Mouse (Mus musculus): ENCODE results near the gene Setd4. TPM values are rescaled to one million over a fixed set of nuclear protein-coding genes. Genes with fewer than 3 reads are reported as not detected.
A peak's percentile ranks its signal among the peaks of the same experiment; 100 is the strongest.
"Not testable (repeated sequence)": the region's sequence is repeated elsewhere in the genome, so short reads cannot be mapped to it uniquely, and the experiment has no call there.

Gene Setd4
- 12.3 and 19.9 TPM in 2 replicates for polyA plus RNA-seq (2014; fragmentation: Nextera tagmentation; extraction: Ambion mirVana)

DNA sequence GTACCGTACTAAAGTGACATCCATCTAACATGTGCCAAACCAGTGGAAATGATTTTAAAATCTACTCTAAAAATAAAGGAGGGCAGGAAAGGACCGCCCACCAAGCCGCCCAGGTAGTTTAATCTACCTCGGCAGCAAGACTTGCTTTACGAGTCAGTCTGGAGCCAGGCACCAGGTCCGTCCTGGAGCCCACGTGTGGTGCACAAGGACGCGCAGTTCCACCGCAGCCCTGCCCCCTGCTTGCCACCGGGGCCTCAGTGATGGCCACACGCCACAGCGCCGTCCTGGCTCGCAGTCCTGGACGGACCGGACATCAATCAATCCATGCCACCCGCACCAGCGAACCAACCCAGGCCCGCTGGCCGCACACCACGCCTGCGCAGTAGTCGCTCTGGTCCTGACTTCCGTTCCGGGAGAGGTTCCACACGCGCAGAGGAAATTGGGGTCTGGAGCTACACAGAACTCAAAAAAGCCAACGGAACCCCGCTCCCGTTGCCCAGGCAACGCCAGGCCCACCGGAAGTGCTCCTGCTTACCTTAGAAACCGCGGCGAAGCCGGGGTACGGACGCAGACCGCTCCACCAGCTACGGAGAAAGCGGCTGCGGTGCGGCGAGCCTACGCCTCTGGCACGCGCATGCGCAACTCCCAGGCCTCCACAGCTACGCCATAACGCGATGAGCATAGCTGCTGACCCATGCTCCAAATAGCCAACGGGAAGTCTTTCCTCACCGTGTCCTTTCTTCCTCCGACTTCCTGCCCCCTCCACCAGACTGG lies at the start of gene Setd4:
Setd4 (minus strand) TSS at position 625 of the 774 bp plus-strand sequence.
- Histone ChIP-seq H3K4me2 (ENCODE audit: low read depth, low read length) (peak within 1 kb of the TSS; percentile 89), H3K27ac (ENCODE audit: low read depth, low read length) (peak within 1 kb of the TSS; percentile 96), H3K27me3 (ENCODE audit: control insufficient read depth, insufficient read depth, low read length) (no peaks in the 10 kb centered on the region), H3K36me3 (ENCODE audit: control insufficient read depth, insufficient read depth, low read length) (no peaks in the 10 kb centered on the region), H3K4me3 (ENCODE audit: low read depth, low read length) (peak within 1 kb of the TSS; percentile 40), H3K9me3 (ENCODE audit: control insufficient read depth, low read length) (no peaks in the 10 kb centered on the region), H3K4me1 (ENCODE audit: control insufficient read depth, insufficient read depth, low read length) (peaks cover under 1% of the 10 kb centered on the region), H3K9ac (replicated peaks; ENCODE audit: low read depth, low read length) (peak within 1 kb of the TSS; percentile 63)
- ATAC-seq (ENCODE audit: low read depth), result peak; percentile 89
- under 1% methylated on average over 55 of the region's 55 CpGs for WGBS

DNA sequence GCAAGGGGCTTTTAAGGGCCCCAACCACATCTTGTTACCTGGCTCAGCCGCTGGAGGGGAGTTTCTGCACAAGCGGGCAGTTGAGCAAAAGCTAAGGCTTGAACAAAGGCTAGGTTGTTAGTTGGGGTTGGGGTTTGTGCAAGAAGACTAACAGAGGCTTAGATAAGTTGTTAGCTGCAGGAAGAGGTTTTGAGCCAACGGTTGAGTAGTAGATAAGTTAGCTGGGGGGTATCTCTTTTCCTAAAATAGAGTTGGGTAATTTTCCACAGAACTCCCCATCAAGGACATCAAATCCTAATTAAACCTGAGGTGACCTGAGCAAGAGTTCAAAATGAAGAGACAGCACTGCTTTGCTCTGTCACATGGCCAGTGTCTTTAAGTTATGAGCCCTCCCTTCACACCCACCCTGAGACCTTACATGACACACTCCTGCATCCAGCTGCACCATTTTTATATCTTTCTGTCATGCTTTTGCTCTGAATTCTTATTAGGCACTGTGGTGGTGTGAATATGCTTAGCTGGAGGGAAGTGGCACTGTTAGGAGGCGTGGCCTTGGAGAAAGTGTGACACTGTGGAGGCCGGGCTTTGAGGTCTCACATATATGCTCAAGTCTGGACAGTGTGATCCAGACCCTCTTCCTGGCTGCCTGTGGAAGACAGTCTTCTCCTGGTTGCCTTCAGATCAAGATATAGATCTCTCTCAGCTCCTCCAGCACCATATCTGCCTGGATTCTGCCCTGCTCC lies 44.7 kb upstream of the Setd4 start:
- Histone ChIP-seq H3K36me3 (ENCODE audit: control insufficient read depth, insufficient read depth, low read length) (no peaks in the 10 kb centered on the region), H3K9ac (replicated peaks; ENCODE audit: low read depth, low read length) (no peak overlapping the region), H3K4me1 (ENCODE audit: control insufficient read depth, insufficient read depth, low read length) (no peaks in the 10 kb centered on the region), H3K27ac (ENCODE audit: low read depth, low read length) (no peak overlapping the region), H3K27me3 (ENCODE audit: control insufficient read depth, insufficient read depth, low read length) (no peaks in the 10 kb centered on the region), H3K9me3 (ENCODE audit: control insufficient read depth, low read length) (no peaks in the 10 kb centered on the region), H3K4me3 (ENCODE audit: low read depth, low read length) (no peak overlapping the region), H3K4me2 (ENCODE audit: low read depth, low read length) (no peak overlapping the region)
- WGBS, result 85% methylated on average over 5 of the region's 5 CpGs
- no peak for ATAC-seq (ENCODE audit: low read depth)

DNA sequence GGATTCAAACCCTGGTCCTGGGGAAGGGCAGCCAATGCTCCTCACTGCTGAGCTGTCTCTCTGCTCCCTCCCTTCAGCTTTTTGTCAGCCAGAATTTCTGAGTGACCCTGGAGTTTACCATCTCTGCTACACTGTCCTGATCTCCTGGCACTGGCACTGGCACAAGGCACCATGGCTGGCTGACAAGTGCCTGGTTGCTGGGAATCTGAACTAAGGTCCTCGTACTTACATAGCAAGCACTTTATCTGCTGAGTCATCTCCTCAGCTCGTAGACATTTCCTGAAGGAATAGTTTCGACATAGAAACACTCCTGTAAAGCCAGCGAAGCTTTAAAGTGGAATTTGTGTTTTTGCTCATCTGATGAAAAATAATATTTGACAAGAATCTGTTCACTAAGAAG lies 40.1 kb upstream of the Setd4 start:
- H3K27me3 ChIP-seq (ENCODE audit: control insufficient read depth, insufficient read depth, low read length), result no peaks in the 10 kb centered on the region
- H3K4me2 ChIP-seq (ENCODE audit: low read depth, low read length), result no peak overlapping the region
- no peaks in the 10 kb centered on the region for H3K36me3 ChIP-seq (ENCODE audit: control insufficient read depth, insufficient read depth, low read length)
- WGBS, result 88% methylated on average over 4 of the region's 4 CpGs
- H3K27ac ChIP-seq (ENCODE audit: low read depth, low read length), result no peak overlapping the region
- no peaks in the 10 kb centered on the region for H3K9me3 ChIP-seq (ENCODE audit: control insufficient read depth, low read length)
- H3K4me3 ChIP-seq (ENCODE audit: low read depth, low read length), result no peak overlapping the region
- no peak for ATAC-seq (ENCODE audit: low read depth)
- no peak overlapping the region for H3K9ac ChIP-seq (replicated peaks; ENCODE audit: low read depth, low read length)
- H3K4me1 ChIP-seq (ENCODE audit: control insufficient read depth, insufficient read depth, low read length), result no peaks in the 10 kb centered on the region

DNA sequence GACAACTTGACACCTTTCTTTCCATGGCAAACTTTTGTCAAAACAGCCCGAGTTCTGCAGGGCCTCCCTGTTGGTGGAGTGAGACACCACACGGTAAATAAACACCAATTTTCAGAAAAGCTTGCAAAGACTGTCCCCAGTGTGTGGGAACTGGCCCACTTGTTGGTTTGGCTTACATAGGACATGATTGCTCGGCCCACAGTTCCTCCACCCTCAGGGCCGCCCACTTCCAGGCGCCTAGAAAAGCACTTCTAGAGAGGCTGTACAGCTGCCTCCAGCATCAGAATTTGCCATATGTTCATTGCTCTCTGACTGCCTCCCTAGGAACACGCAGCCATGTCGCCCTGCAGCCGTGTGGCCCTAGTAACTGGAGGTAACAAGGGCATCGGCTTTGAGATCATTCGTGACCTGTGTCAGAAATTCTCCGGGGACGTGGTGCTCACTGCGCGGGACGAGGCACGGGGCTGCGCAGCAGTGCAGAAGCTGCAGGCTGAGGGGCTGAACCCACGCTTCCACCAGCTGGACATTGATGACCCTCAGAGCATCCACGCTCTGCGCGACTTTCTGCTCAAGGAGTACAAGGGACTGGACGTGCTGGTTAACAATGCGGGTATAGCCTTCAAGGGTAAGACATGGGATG lies 24.0 kb upstream of the Setd4 start, which contains the start of gene Gm5678:
Gm5678 (plus strand) TSS at position 337 of the 640 bp plus-strand sequence.
- no peak within 1 kb of the TSS for H3K27ac ChIP-seq (ENCODE audit: low read depth, low read length)
- no peaks in the 10 kb centered on the region for H3K4me1 ChIP-seq (ENCODE audit: control insufficient read depth, insufficient read depth, low read length)
- 83% methylated on average over 23 of the region's 23 CpGs for WGBS
- H3K4me3 ChIP-seq (ENCODE audit: low read depth, low read length), result no peak within 1 kb of the TSS
- H3K9ac ChIP-seq (replicated peaks; ENCODE audit: low read depth, low read length), result no peak within 1 kb of the TSS
- H3K36me3 ChIP-seq (ENCODE audit: control insufficient read depth, insufficient read depth, low read length), result no peaks in the 10 kb centered on the region
- H3K27me3 ChIP-seq (ENCODE audit: control insufficient read depth, insufficient read depth, low read length), result no peaks in the 10 kb centered on the region
- no peaks in the 10 kb centered on the region for H3K9me3 ChIP-seq (ENCODE audit: control insufficient read depth, low read length)
- ATAC-seq (ENCODE audit: low read depth), result no peak
- H3K4me2 ChIP-seq (ENCODE audit: low read depth, low read length), result no peak within 1 kb of the TSS

DNA sequence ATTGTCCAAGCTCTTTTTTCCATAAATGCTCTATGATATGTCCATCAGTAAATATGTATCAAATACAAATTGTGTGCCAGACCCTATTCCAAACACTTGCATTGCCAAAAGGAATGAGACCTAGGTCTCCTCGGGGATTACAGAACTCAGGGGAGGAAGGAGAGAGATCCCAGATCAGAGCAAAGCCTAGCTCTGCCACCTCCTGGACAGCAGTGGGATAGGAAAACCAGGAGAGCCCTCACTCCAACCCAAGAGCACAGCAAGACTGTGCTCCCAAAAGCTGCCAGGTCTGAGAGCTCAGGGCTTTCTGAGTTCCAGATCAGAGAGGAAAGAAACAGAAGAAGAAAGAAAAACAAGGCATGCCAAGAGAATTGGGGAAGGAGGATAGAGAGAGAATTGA lies 22.9 kb upstream of the Setd4 start:
- ATAC-seq (ENCODE audit: low read depth), result no peak
- no peaks in the 10 kb centered on the region for H3K4me1 ChIP-seq (ENCODE audit: control insufficient read depth, insufficient read depth, low read length)
- no peak overlapping the region for H3K9ac ChIP-seq (replicated peaks; ENCODE audit: low read depth, low read length)
- H3K27me3 ChIP-seq (ENCODE audit: control insufficient read depth, insufficient read depth, low read length), result no peaks in the 10 kb centered on the region
- H3K4me2 ChIP-seq (ENCODE audit: low read depth, low read length), result no peak overlapping the region
- 25% methylated on average over 1 of the region's 1 CpGs for WGBS
- no peak overlapping the region for H3K4me3 ChIP-seq (ENCODE audit: low read depth, low read length)
- H3K9me3 ChIP-seq (ENCODE audit: control insufficient read depth, low read length), result no peaks in the 10 kb centered on the region
- H3K36me3 ChIP-seq (ENCODE audit: control insufficient read depth, insufficient read depth, low read length), result no peaks in the 10 kb centered on the region
- no peak overlapping the region for H3K27ac ChIP-seq (ENCODE audit: low read depth, low read length)

DNA sequence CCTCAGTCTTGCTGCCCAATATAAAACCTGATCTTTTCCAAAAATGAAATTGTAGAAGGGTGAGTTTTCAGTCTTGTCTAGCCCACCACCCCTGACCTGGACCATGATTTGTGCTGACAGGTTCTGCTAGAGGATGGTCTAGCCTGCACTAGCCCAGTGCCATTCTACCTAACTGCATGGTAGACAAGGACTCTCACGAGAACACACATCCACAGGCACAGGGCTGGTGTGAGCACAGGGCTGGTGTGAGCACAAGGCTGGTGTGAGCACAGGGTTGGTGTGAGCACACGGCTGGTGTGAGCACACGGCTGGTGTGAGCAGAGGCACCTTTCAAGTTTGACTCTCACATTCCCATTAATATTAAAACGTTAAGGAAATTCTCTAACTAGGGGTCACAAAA lies 20.8 kb upstream of the Setd4 start:
- WGBS, result 78% methylated on average over 4 of the region's 4 CpGs

DNA sequence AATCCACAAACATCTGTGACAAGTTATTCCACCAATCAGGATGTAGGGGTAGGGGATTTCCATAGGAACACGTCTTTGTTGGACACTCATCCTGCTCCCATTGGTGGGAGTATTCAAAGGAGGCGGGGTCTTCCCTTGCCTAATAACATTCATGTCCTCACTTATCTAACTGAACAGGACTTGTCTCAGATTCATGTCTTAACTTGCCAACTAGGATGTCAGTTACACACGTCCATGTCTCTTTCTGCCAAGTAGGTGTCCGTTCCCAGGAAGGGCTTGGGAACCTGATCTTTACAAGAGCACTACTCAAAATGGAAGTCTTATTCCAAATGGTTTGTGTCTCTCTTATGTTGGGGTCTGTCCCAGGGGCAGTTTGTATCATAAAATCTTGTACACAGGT lies 19.9 kb upstream of the Setd4 start:
- ATAC-seq (ENCODE audit: low read depth); H3K27me3 ChIP-seq (ENCODE audit: control insufficient read depth, insufficient read depth, low read length); H3K4me3 ChIP-seq (ENCODE audit: low read depth, low read length); H3K9me3 ChIP-seq (ENCODE audit: control insufficient read depth, low read length); H3K4me1 ChIP-seq (ENCODE audit: control insufficient read depth, insufficient read depth, low read length); H3K9ac ChIP-seq (replicated peaks; ENCODE audit: low read depth, low read length); H3K4me2 ChIP-seq (ENCODE audit: low read depth, low read length); H3K27ac ChIP-seq (ENCODE audit: low read depth, low read length); H3K36me3 ChIP-seq (ENCODE audit: control insufficient read depth, insufficient read depth, low read length): not testable (repeated sequence)
- 93% methylated on average over 4 of the region's 4 CpGs for WGBS

More for the DNA sequence above, 20.8 kb upstream of the Setd4 start:
- no peak for ATAC-seq (ENCODE audit: low read depth)
- Histone ChIP-seq H3K4me1 (ENCODE audit: control insufficient read depth, insufficient read depth, low read length) (no peaks in the 10 kb centered on the region), H3K27me3 (ENCODE audit: control insufficient read depth, insufficient read depth, low read length) (no peaks in the 10 kb centered on the region), H3K27ac (ENCODE audit: low read depth, low read length) (no peak overlapping the region), H3K36me3 (ENCODE audit: control insufficient read depth, insufficient read depth, low read length) (no peaks in the 10 kb centered on the region), H3K9ac (replicated peaks; ENCODE audit: low read depth, low read length) (no peak overlapping the region), H3K9me3 (ENCODE audit: control insufficient read depth, low read length) (no peaks in the 10 kb centered on the region), H3K4me2 (ENCODE audit: low read depth, low read length) (no peak overlapping the region), H3K4me3 (ENCODE audit: low read depth, low read length) (no peak overlapping the region)

DNA sequence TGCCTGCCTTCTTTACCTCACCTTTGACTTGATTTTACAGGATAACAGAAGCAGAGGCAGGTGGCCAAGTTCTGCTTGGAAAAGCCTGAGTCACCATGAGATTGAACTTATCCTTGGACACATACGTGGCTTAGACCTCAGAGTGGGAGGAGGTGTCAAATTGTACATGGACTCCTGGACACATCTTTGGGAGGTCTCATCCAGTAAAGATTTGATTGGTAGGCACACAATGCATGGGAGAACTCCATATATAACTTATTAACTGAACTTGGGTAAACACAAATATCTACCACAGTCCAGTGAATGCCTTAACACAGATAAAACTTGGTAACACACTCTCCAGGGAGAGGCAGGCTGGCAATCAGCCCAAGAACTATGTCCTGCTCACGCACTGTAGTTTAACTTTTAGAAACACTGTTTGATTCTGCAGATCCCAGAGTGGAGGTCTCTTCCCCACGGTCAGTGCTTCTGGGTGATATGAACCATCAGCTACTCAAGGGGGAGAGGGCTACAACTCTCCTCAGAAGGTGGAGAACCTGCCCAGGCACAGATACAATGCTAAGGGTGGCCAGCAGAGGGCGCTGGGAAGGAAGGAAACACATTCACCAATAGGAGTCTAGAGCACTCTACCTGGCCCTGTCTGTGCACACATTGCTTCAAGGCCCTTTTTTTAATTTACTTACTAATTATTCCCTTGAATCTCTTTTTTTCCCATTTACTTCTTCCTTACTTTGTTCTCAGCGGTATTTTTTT lies 11.4 kb upstream of the Setd4 start:
- Histone ChIP-seq H3K9ac (replicated peaks; ENCODE audit: low read depth, low read length) (no peak overlapping the region), H3K4me1 (ENCODE audit: control insufficient read depth, insufficient read depth, low read length) (no peaks in the 10 kb centered on the region)

More for the DNA sequence above, 11.4 kb upstream of the Setd4 start:
- Histone ChIP-seq H3K4me2 (ENCODE audit: low read depth, low read length) (no peak overlapping the region), H3K27ac (ENCODE audit: low read depth, low read length) (no peak overlapping the region), H3K9me3 (ENCODE audit: control insufficient read depth, low read length) (no peaks in the 10 kb centered on the region), H3K4me3 (ENCODE audit: low read depth, low read length) (no peak overlapping the region), H3K27me3 (ENCODE audit: control insufficient read depth, insufficient read depth, low read length) (no peaks in the 10 kb centered on the region), H3K36me3 (ENCODE audit: control insufficient read depth, insufficient read depth, low read length) (no peaks in the 10 kb centered on the region)
- WGBS, result 33% methylated on average over 5 of the region's 5 CpGs
- no peak for ATAC-seq (ENCODE audit: low read depth)
